Mouse (Mus musculus) CD4-positive helper T cell, adult 2 months (primary cell): ENCODE results near the gene Rpl32.

Experiments
- DNase-seq: peaks from one replicate; pipeline ENCODE4 v3.0.0-alpha.2; 2012; ENCODE audit warnings: low read depth, missing footprints, low spot score

Rpl32 gene

GRCm38 (mm10) chr6:115808488-115809231, at the start of gene Rpl32:
Gene Rpl32 (minus strand): TSS chr6:115808747.
- peak; percentile 95 for DNase-seq

GRCm38 (mm10) chr6:115856361-115856745, 47.8 kb upstream of the Rpl32 start:
- no peak for DNase-seq

GRCm38 (mm10) chr6:115855733-115856360, 47.3 kb upstream of the Rpl32 start:
- DNase-seq, result no peak

GRCm38 (mm10) chr6:115854432-115854831, 45.9 kb upstream of the Rpl32 start:
- peak; percentile 57 for DNase-seq

- no peak for DNase-seq
Observed at GRCm38 (mm10) chr6:115853985-115854384, 45.4 kb upstream of the Rpl32 start.

- peak; percentile 100 for DNase-seq
Observed at GRCm38 (mm10) chr6:115853091-115853813, 44.7 kb upstream of the Rpl32 start, which contains the start of the genes Mbd4 and Ift122. Gene Mbd4 (minus strand): TSS chr6:115853371. Gene Ift122 (plus strand): TSS chr6:115853470.

GRCm38 (mm10) chr6:115852446-115853090, 44.0 kb upstream of the Rpl32 start:
- DNase-seq, result no peak

GRCm38 (mm10) chr6:115848598-115849304, 40.2 kb upstream of the Rpl32 start:
- no peak for DNase-seq

- peak; percentile 77 for DNase-seq
Observed at GRCm38 (mm10) chr6:115846640-115847411, 38.3 kb upstream of the Rpl32 start.

GRCm38 (mm10) chr6:115845006-115845405, 36.5 kb upstream of the Rpl32 start:
- DNase-seq, result no peak

- DNase-seq, result no peak
Observed at GRCm38 (mm10) chr6:115838745-115839144, 30.2 kb upstream of the Rpl32 start.

- peak; percentile 79 for DNase-seq
Observed at GRCm38 (mm10) chr6:115838161-115838597, 29.6 kb upstream of the Rpl32 start, which contains the start of gene Efcab12. Gene Efcab12 (minus strand): TSS chr6:115838412.

GRCm38 (mm10) chr6:115833861-115834260, 25.3 kb upstream of the Rpl32 start:
- no peak for DNase-seq

- no peak for DNase-seq
Observed at GRCm38 (mm10) chr6:115832152-115832850, 23.8 kb upstream of the Rpl32 start.

- no peak for DNase-seq
Observed at GRCm38 (mm10) chr6:115830779-115831601, 22.4 kb upstream of the Rpl32 start.

GRCm38 (mm10) chr6:115823850-115824464, 15.4 kb upstream of the Rpl32 start:
- DNase-seq, result peak; percentile 87

GRCm38 (mm10) chr6:115821216-115821993, 12.9 kb upstream of the Rpl32 start:
- no peak for DNase-seq
